Mouse (Mus musculus) neutrophil, adult 83 days (primary cell): ENCODE measurements around the gene Ptpn22. TPM values are rescaled to one million over a fixed set of nuclear protein-coding genes. Genes with fewer than 3 reads are reported as not detected.

Source experiments
- total RNA-seq, 2 experiments: library from RNA; stranded (reverse); gene quantifications; one replicate each; pipeline ENCODE4 v1.2.4; 2023

Gene Ptpn22
- total RNA-seq = 10 to 100 TPM; 59.9 to 62.3 TPM

DNA sequence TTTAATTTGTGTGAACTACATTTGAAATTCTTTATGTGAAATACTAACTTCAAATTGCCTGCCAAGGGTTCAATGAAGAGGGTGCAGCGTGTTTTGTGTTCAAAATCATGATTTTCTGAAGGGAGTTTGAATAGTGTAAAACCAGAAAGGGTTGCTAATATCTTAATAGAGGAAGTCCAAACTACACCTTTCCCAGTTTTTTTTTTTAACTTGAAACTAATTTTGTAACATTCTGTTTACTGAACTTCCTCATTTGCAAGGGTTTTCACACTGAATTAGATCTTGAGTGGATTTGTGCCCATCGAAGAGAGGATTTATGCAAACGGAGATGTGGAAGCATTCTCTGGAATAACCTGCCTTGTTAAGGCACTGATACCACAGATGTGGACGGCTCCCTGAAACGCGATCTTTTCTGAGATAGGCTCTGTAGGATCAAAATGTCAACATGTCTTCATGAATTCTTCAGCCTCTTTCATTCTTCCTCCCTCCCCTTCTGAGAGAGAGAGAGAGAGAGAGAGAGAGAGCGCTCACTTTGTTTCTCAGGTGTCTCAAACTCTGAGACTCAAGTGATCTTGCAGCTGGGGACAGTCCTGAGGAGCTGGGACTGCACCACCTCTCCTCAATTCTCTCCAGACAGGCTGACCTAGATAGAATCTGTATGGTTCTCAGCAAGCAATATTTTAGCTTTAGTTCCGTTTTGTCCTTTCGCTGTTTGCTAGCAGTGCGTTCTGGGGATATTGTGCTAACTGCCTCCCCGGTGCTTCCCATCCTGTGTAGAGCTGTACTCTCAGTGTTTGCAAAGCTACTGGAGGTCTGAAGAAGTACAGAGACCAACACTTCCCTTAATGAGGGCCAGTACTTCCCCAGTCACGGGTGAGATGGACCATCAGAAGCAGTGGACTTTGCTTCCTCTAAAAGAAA lies at the start of gene Ptpn22:
Gene Ptpn22, plus strand, starts transcription at position 915 of the 921 bp plus-strand sequence.

DNA sequence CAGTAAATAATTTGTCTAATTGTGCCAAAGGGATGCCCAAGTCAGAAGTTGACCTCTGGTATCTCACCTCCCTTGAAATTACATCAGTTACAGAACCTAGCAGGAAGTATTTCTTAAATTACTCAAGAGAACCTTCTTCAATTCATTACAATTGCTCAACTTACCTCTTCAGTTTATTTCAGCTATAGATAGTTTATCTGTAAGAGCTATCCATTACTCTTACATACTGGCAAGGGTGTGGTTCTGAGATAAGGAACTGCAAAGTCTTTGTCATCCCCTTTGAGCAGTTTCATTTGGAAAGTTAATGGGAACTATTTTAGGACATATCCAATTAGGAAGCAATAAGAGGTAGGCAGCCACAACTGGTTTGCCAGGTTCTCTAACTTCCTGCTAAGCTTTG lies 27.2 kb upstream of the Ptpn22 start, which contains the start of gene Bcl2l15:
Gene Bcl2l15, plus strand, starts transcription at position 176 of the 400 bp plus-strand sequence.

DNA sequence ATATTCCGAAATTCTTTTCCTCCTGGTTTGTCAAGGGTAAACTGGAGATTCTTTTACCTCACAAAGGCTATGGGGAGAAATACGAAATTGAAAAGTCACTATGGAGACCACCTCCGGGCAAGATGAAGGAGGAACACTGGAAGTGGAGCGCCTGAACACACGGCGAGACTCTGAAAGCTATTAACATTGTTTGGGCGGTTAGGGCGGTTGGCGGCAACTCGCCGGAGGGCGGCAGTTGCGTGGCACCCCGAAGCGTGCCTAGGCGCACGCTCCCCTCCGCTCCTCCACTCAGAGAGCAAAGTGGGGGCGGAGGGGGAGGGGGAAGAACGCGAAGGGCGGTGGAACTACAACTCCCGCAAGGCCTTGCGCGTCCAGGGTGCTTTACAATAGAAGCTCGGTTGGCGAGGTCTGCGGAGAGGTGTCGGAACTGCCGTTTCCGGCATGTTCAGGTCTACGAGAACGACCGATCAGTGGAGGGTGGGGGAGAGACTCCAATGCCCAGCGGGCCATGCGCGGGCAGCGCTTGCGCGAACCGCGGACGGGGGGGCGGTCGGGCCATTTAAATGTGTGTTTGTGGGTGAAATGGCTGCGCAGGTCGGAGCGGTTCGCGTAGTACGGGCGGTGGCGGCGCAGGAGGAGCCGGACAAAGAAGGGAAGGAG lies 54.5 kb downstream of the Ptpn22 start, which contains the start of gene Rsbn1:
Gene Rsbn1, plus strand, starts transcription at position 111 of the 660 bp plus-strand sequence.

Other genes with a start within 250 kb of the Ptpn22 start
- 1 to 10 TPM in 1 of 2 experiments, not detected in 1; 2.6 TPM for gene Atg4a-ps, start 213.7 kb upstream of the Ptpn22 start, total RNA-seq
- gene Olfml3, start 121.8 kb upstream of the Ptpn22 start, total RNA-seq = 1 to 10 TPM; 4.7 to 6.1 TPM
- gene Gm10964, start 120.4 kb upstream of the Ptpn22 start, total RNA-seq = not detected
- gene Hipk1, start 68.2 kb upstream of the Ptpn22 start, total RNA-seq = 100 to 1,000 TPM; 377 to 417 TPM
- 10 to 100 TPM; 51.9 to 71.4 TPM for gene Dclre1b, start 50.4 kb upstream of the Ptpn22 start, total RNA-seq
- 10 to 100 TPM; 17.3 to 18.5 TPM for gene Ap4b1, start 50.3 kb upstream of the Ptpn22 start, total RNA-seq
- under 1 TPM; 0.39 to 0.64 TPM for gene Gm43064, start 50.2 kb upstream of the Ptpn22 start, total RNA-seq
- gene Bcl2l15, start 27.2 kb upstream of the Ptpn22 start, total RNA-seq = 1 to 10 TPM; 1.7 to 4.3 TPM
- 10 to 100 TPM; 19.5 to 21.8 TPM for gene Rsbn1, start 54.3 kb downstream of the Ptpn22 start, total RNA-seq
- 10 to 100 TPM; 10.3 to 11.2 TPM for gene Phtf1, start 108.3 kb downstream of the Ptpn22 start, total RNA-seq